Mouse (Mus musculus): Measurements from ENCODE around the gene Cep89.

Cep89 gene

DNA sequence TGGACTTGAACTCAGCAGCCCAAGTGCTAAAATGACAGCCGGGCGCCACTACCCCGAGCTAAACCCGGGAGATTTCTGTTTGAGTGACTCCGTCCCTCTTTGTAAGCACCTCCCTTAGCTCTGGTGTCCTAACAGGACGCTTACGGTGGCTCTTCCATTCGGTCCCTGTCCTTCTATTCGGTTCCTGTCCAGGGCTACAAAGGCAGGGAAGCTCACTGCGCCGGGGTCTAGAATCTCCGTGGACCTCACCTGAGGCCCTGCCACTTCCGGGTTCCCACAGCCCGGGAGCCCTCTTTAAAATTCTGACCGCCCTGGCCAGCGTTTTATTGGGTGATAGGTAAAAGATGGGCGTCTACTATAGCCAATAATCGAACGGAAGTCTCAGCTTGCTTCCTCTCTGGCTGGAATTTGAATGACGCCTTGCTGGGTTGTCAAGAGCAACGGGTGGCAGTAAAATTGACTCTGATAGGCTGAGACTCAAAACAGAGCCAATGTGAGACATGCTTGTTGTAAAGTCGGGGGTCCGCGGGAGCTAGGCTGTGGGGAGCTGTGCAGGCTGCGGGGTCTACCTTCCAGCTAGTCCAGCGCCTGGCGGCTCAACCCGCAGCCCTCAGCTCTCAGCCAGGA lies at the start of gene Cep89, which contains the start of gene Faap24:
Cep89 (plus strand) TSS at position 494 of the 627 bp plus-strand sequence.
Faap24 (minus strand) TSS at position 295 of the 627 bp plus-strand sequence.
- peak; percentile 86 for DNase-seq

- no peak for DNase-seq
Observed at GRCm38 (mm10) chr7:35347918-35348700, 48.7 kb upstream of the Cep89 start.

GRCm38 (mm10) chr7:35349022-35349421 lies 47.8 kb upstream of the Cep89 start:
- DNase-seq: no peak

GRCm38 (mm10) chr7:35349886-35350684 lies 46.8 kb upstream of the Cep89 start:
- DNase-seq: no peak

- no peak for DNase-seq
Observed at GRCm38 (mm10) chr7:35351155-35351554, 45.7 kb upstream of the Cep89 start.

GRCm38 (mm10) chr7:35353306-35353705 lies 43.5 kb upstream of the Cep89 start:
- no peak for DNase-seq

DNA sequence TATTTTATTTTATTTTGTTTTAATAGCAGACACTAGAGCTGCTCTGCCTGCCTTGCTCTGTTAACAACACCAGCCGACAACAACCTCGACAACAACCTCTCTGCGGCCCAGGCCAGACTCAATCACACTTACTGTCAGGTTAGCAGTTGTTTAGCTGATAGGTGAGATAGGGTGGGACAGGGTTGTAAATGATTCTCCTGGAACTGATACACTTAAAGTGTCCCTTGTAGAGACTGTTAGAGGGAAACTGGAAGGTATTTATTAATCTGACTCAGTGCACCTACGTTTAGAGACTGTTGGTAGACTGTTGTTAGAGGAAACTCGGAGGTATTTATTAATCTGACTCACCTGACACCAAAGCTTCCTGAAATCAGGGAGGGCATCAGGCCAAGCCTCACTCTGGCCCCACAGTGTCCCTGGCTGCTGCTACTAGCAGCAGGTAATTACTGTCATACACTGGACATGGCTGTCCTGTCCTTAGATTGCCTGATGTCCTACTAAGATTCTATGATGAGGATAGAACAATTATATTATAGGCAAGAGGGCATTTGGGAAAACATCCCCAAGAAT lies 41.4 kb upstream of the Cep89 start:
- no peak for DNase-seq

DNA sequence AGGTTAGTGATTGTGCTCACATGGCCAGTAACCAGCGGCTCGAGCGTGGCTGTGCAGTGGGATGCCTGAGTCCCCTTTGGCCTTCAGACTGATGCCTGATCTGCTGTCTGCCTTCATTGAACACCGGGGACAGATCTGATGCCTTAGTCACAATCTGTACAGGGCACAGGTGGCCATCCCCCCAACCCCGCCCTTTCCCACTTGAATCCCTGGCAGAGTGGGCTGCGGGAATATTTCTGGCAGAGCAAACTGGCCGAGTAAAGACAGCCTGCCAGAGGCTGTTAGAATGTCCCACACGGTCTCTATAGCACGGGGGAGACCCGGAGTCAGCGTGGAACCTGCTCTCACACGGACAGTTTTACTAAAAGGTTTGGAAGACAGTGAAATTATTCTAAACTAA lies 39.2 kb upstream of the Cep89 start:
- no peak for DNase-seq

- no peak for DNase-seq
Observed at GRCm38 (mm10) chr7:35362253-35362652, 34.6 kb upstream of the Cep89 start.

DNA sequence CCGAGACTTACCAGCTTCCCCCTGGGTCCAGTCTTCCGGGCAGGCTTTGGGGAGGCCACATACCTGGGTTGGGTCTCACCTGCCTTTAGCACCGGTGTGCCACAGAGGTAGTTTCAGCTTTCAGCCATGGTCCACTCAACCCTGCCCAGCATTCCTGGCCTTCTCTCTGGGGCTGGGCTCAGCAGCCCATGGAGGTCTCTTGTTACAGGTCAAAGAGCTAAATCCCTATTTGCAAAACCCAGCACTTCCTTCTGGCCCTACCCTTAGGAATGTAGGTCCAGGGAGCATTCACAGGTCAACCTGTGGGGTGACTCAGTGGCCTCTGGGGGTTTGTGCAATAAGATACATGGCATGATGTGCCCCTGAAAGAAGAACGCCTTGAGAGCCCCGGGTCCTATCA lies 34.0 kb upstream of the Cep89 start:
- DNase-seq: no peak

DNA sequence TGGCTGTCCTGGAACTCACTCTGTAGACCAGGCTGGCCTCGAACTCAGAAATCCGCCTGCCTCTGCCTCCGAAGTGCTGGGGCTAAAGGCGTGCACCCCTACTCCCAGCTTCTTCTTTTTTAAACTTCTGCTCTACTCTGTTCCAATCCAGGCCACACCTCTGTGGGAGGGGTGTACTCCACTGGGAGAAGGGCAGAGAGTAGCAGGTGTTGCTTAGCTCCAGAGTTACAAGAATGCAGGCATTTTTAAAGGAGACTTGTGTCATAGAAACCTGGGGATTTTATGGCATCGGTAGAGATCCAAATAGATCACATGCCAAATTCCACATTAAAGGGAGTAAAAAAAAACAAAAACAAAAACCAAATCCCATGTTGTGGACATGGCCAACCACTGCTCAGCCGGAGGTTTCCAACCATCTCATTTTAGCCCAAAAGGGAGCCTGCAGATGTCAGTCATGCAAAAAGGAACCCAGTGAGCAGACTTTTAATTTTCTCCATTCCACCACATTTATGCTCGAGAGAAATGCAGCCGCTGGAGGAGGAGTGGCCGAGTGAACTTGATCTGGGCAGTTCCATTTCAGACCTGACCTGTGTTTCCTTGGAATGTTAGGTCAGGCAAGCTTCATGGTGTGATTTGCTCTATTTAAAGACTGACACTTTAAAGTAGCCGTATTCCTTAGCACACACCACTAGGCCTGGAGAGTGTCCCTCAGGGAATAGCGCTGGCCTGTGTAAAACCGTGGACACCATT lies 31.5 kb upstream of the Cep89 start:
- DNase-seq: no peak

- DNase-seq: no peak
Observed at GRCm38 (mm10) chr7:35371096-35371495, 25.7 kb upstream of the Cep89 start.

- no peak for DNase-seq
Observed at GRCm38 (mm10) chr7:35372483-35373017, 24.3 kb upstream of the Cep89 start.

DNA sequence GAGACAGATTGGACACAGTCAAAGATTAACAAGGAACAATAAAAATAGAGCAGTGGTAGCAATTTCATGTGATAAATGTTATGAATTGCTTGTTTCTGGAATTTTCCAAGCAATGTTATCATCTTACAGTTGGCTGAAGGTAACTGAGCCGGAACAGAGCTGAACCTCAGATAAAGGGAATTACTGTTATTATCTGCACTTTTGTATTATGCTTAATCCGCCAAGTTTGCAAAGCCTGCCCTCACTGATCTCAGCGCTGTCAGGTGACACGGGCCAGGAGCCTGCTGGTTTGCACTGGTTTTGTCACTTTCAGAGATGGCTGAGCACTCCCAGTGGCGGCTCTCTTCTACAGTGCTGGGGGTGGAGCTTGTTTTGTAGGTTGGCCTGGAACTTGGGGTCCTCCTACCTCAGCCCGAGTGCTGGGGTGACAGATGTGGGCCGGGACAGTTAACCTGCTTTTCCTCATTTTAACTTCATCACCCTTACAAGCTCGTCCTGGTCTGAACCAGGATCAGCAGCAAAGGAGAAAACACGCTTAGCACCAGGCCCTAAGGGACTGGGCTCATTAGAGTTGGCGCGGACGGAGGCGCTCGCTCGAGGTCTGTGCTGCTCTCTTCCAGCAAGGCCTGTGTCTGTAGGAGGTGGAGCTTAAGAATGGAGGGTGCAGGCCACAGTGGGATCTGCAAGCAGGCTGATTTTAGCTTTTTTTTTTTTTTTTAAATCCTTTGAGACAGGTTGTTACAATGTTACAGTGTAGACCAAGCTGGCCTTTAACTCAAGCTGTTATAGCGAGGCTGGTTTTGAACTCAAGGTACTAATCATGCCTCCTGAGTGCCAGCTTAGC lies 23.5 kb upstream of the Cep89 start:
- DNase-seq: no peak

DNA sequence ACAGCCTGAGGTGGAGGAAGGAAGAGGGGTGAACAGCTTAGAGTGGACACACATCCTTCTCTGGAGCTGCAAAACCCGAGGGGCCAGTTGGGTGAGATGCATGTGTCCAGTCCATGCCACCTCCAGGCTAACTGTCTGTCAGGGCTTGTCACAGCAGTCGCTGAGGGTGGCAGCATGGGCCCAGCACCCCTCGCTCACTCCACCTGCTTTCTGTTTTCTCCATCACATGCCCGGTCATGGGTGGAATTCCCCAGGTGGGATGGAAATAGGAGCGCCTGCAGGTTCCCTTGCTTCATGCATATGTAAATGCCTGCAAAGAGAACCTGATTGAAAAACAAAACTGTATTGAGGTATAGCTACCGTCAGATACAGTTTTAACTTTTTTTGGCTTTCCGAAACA lies 22.6 kb upstream of the Cep89 start:
- DNase-seq: no peak

- no peak for DNase-seq
Observed at GRCm38 (mm10) chr7:35376623-35377022, 20.2 kb upstream of the Cep89 start.

DNA sequence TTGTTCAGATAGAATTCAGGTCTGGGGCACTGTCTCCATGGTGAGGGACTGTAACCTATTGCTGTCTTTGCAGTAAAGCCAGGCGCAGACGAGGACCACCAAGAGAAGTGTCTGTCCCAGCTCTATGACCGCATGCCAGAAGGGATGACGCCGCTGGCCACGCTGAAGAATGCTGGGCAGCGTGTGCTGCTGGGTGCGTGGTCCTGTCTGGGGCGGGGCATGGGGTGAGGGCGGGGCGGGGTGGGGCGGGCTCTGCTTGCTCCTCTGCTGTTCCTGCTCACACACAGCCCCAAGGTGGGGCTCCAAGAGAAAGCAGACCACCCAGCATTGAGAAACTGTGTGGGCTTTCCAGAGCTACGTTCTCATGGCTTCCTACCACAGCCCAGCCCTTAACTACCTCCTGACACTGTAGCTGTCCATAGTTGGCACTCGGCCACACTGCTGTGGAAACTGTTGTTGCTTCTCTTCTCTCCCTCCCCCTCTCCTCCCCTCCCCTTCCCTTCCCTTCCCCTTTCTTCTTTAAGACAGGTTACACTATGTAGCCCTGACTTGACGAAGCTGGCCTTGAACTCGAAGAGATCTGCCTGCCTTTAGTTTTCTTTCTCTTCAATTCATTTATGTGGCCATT lies 17.2 kb upstream of the Cep89 start:
- no peak for DNase-seq

DNA sequence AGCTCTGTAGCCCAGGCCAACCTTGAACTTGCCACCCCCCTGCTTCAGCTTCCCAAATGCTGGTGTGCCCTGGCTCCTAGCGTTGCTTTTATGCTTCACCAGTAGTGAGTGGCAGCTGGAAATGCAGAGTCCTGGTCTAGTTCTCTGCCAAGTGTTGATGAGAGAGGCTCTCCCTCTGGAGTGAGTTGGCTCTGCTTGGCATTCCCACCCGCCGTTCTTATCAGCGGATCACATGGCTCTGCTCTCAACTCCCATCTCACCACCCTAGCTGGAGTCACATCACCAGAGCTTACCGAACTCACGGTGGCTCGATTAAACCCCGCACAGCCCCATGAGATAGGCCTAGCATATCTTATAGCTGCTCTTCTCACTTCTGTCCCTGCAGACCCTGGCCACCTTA lies 16.5 kb upstream of the Cep89 start:
- no peak for DNase-seq

DNA sequence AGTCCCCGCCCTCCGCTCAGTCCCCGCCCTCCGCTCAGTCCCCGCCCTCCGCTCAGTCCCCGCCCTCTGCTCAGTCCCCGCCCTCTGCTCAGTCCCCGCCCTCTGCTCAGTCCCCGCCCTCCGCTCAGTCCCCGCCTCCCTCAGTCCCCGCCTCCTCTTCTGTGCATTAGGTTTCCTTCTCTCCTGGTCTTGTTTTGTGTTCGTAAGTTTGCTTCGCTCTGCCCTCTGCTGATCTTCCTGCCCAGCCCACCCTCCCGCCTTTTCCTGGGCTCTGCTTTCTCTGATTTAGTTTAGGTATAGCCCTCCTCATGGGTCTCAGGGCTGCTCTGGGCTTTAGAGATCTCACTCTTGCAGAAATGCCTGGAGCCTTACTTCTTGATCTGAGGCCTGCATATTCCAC lies 15.0 kb upstream of the Cep89 start:
- DNase-seq: peak; percentile 26

DNA sequence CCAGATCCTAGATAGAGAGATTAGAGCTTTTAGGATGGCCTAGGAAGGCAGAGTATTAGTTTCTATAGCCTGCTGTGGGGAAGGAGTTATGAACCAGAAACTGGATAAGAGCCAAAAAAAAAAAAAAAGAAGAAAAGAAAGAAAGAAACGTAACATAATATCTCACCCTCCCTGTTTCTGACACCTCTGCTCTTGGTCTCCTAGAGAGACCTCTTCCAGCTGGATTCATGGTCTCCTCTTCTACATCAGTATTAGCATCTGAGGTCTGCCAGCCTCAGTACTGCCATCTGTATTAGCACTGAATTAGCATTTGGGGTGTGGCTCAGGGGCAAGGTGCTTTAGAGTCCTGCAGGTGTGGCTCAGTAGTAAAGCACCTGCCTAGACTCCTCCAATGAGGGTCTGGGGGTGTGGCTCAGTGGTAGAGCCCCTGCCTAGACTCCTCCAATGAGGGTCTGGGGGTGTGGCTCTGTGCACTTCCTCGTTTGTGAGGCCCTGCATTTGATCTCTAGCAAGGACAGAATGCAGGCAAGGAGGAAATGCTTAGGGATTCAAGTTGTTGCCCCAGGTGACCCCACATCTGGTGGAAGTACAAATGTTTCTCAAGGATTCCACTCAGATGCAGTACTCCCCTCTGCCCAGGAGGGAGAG lies 14.0 kb upstream of the Cep89 start:
- DNase-seq: no peak
